14 mouse cellular contexts compared by ENCODE assay signal in genomic region chr12:113149341-113149740, GRCm38 (mm10). TPM values are rescaled to one million over a fixed set of nuclear protein-coding genes. Genes with fewer than 3 reads are reported as not detected.
DNase-seq lines count a peak whose midpoint lies in the region; ATAC-seq and TF ChIP-seq lines count a peak whose summit lies in the region.
"Had no signal": no experiment of that assay in that cellular context is flagged by ENCODE, and none has a peak within 500 bp of the region (broad histone marks: within the 10 kb centered on the region; RNA-seq: fewer than 3 reads in every experiment).

No protein-coding gene starts in this region.

- H3K36me3 ChIP-seq in forebrain, embryonic 14.5 days (ENCODE audit: control insufficient read depth, insufficient read depth, low read length), result peaks cover 15% of the 10 kb centered on the region
- H3K36me3 ChIP-seq in forebrain, embryonic 10.5 days (replicated peaks), result peaks cover 16% of the 10 kb centered on the region
- H3K36me3 ChIP-seq: stomach, embryonic 15.5 days had no signal

- TF ChIP-seq CTCF in brain, embryonic 14.5 days (IDR thresholded peaks at IDR 0.05; ENCODE audit: borderline replicate concordance, extremely low read depth, insufficient read depth, insufficient read length), result no peak

- no peak overlapping the region for H3K27ac ChIP-seq in forebrain, embryonic 14.5 days (ENCODE audit: low read depth, low read length)
- H3K27ac ChIP-seq in forebrain, embryonic 10.5 days, result no peak overlapping the region
- H3K27ac ChIP-seq: midbrain, embryonic 12.5 days; stomach, embryonic 15.5 days had no signal

- no peak for ATAC-seq in forebrain, embryonic 14.5 days
- no peak for ATAC-seq in activated CD4-positive, CD25-positive, alpha-beta regulatory T cell, adult 4 months

- no peak for TF ChIP-seq POLR2A in brain, embryonic 14.5 days (IDR thresholded peaks at IDR 0.05; ENCODE audit: borderline replicate concordance, extremely low read depth, insufficient read depth, insufficient read length, poor library complexity, severe bottlenecking)

- no peak overlapping the region for H3K4me3 ChIP-seq in forebrain, embryonic 14.5 days (ENCODE audit: low read depth, low read length)
- H3K4me3 ChIP-seq in forebrain, embryonic 10.5 days, result no peak overlapping the region
- H3K4me3 ChIP-seq: erythroblast, embryonic 14.5 days; hindbrain, embryonic 10.5 days; midbrain, embryonic 12.5 days; stomach, embryonic 15.5 days had no signal

- H3K4me2 ChIP-seq in forebrain, embryonic 14.5 days (ENCODE audit: low read length), result no peak overlapping the region
- H3K4me2 ChIP-seq: lung, embryonic 14.5 days; midbrain, embryonic 12.5 days; stomach, embryonic 15.5 days had no signal

- peak; percentile 52 for DNase-seq in forebrain, embryonic 14.5 days (ENCODE audit: low spot score)
- DNase-seq in forebrain, embryonic 10.5 days (ENCODE audit: extremely low spot score, low spot score), result no peak
- peak; percentile 43 to 60 for DNase-seq in kidney, postnatal 36 days
- no peak for DNase-seq in kidney, adult 18-20 months
- DNase-seq in brain, embryonic 14.5 days (ENCODE audit: low read depth), result peak; percentile 61
- peak; percentile 76 for DNase-seq in lung, postnatal 36 days
- DNase-seq in right cerebral cortex, postnatal 36 days (ENCODE audit: low spot score in 2 of 2), result no peak
- DNase-seq: cerebellum, adult 8-10 months; lung, embryonic 14.5 days had no signal

- no peak overlapping the region for H3K9ac ChIP-seq in forebrain, embryonic 14.5 days (ENCODE audit: low read length)
- H3K9ac ChIP-seq: lung, embryonic 14.5 days; midbrain, embryonic 12.5 days; stomach, embryonic 15.5 days had no signal

- H3K27me3 ChIP-seq in forebrain, embryonic 14.5 days (replicated peaks; ENCODE audit: control insufficient read depth, insufficient read depth, low read length), result no peaks in the 10 kb centered on the region; the same call in 1 of the 2 replicates
- peaks cover 86% of the 10 kb centered on the region for H3K27me3 ChIP-seq in forebrain, embryonic 10.5 days (ENCODE audit: poor library complexity, severe bottlenecking)

- H3K9me3 ChIP-seq in forebrain, embryonic 14.5 days (replicated peaks; ENCODE audit: control insufficient read depth, low read length), result no peaks in the 10 kb centered on the region
- H3K9me3 ChIP-seq in forebrain, embryonic 10.5 days, result no peaks in the 10 kb centered on the region
- H3K9me3 ChIP-seq: hindbrain, embryonic 10.5 days; midbrain, embryonic 12.5 days; stomach, embryonic 15.5 days had no signal

- peaks cover 21% of the 10 kb centered on the region for H3K4me1 ChIP-seq in forebrain, embryonic 14.5 days (ENCODE audit: control insufficient read depth, insufficient read depth, low read length)
- peaks cover 56% of the 10 kb centered on the region for H3K4me1 ChIP-seq in forebrain, embryonic 10.5 days

- 45% methylated on average over 4 of the region's 4 CpGs for WGBS in forebrain, embryonic 14.5 days
- 76% methylated on average over 4 of the region's 4 CpGs for WGBS in forebrain, embryonic 10.5 days

RNA-seq across cellular contexts. Expression of gene Crip1, which starts 3.2 kb away (rescaled TPM):
- polyA plus RNA-seq in forebrain, embryonic 14.5 days (2014; fragmentation: Nextera tagmentation; extraction: Ambion mirVana), result 32.5 and 46.1 TPM in 2 replicates
- polyA plus RNA-seq in forebrain, embryonic 10.5 days (2016; fragmentation: Nextera tagmentation; extraction: Ambion mirVana), result 59.2 and 59.5 TPM in 2 replicates
- 53.9 and 64.2 TPM in 2 replicates for polyA plus RNA-seq in brain, embryonic 14.5 days (2012; rRNA removed)
- 1,000 to 10,000 TPM; 1,240 to 2,098 TPM for polyA plus RNA-seq in activated CD4-positive, CD25-positive, alpha-beta regulatory T cell, adult 4 months (2017; shearing (Covaris generic))

RNA-seq across cellular contexts. Expression of gene Tedc1, which starts 6.9 kb away (rescaled TPM):
- polyA plus RNA-seq in forebrain, embryonic 14.5 days (2014; fragmentation: Nextera tagmentation; extraction: Ambion mirVana), result 9.5 and 10.2 TPM in 2 replicates
- polyA plus RNA-seq in forebrain, embryonic 10.5 days (2016; fragmentation: Nextera tagmentation; extraction: Ambion mirVana), result 66.4 and 69.6 TPM in 2 replicates
- 12.9 and 18.0 TPM in 2 replicates for polyA plus RNA-seq in brain, embryonic 14.5 days (2012; rRNA removed)
- polyA plus RNA-seq in activated CD4-positive, CD25-positive, alpha-beta regulatory T cell, adult 4 months (2017; shearing (Covaris generic)), result 1 to 10 TPM; 3.5 to 5.0 TPM

RNA-seq across cellular contexts. Expression of gene Crip2, which starts 9.3 kb away (rescaled TPM):
- polyA plus RNA-seq in forebrain, embryonic 14.5 days (2014; fragmentation: Nextera tagmentation; extraction: Ambion mirVana), result 354 and 404 TPM in 2 replicates
- 172 and 182 TPM in 2 replicates for polyA plus RNA-seq in forebrain, embryonic 10.5 days (2016; fragmentation: Nextera tagmentation; extraction: Ambion mirVana)
- 303 and 373 TPM in 2 replicates for polyA plus RNA-seq in brain, embryonic 14.5 days (2012; rRNA removed)
- 1 to 10 TPM; 4.5 to 5.6 TPM for polyA plus RNA-seq in activated CD4-positive, CD25-positive, alpha-beta regulatory T cell, adult 4 months (2017; shearing (Covaris generic))

RNA-seq across cellular contexts. Expression of gene Tmem121, which starts 36.4 kb away (rescaled TPM):
- polyA plus RNA-seq in forebrain, embryonic 14.5 days (2014; fragmentation: Nextera tagmentation; extraction: Ambion mirVana), result 28.9 and 31.5 TPM in 2 replicates
- 18.7 and 20.3 TPM in 2 replicates for polyA plus RNA-seq in forebrain, embryonic 10.5 days (2016; fragmentation: Nextera tagmentation; extraction: Ambion mirVana)
- 66.9 and 78.8 TPM in 2 replicates for polyA plus RNA-seq in brain, embryonic 14.5 days (2012; rRNA removed)
- polyA plus RNA-seq in activated CD4-positive, CD25-positive, alpha-beta regulatory T cell, adult 4 months (2017; shearing (Covaris generic)), result not detected
- polyA plus RNA-seq: erythroblast, embryonic 14.5 days had no signal

RNA-seq across cellular contexts. Expression of gene Mta1, which starts 51.3 kb away (rescaled TPM):
- polyA plus RNA-seq in forebrain, embryonic 14.5 days (2014; fragmentation: Nextera tagmentation; extraction: Ambion mirVana), result 16.6 and 18.7 TPM in 2 replicates
- 21.2 and 22.7 TPM in 2 replicates for polyA plus RNA-seq in forebrain, embryonic 10.5 days (2016; fragmentation: Nextera tagmentation; extraction: Ambion mirVana)
- 124 and 134 TPM in 2 replicates for polyA plus RNA-seq in brain, embryonic 14.5 days (2012; rRNA removed)
- polyA plus RNA-seq in activated CD4-positive, CD25-positive, alpha-beta regulatory T cell, adult 4 months (2017; shearing (Covaris generic)), result 10 to 100 TPM; 12.9 to 16.0 TPM

Comparison
In these comparisons a context has a peak if more than half of its experiments do, and no peak if none do; other contexts are left out.
1. DNase-seq: peak in forebrain, embryonic 14.5 days (single experiment), kidney, postnatal 36 days (2 of 2), brain, embryonic 14.5 days (single experiment) and lung, postnatal 36 days (single experiment); none in forebrain, embryonic 10.5 days (single experiment), kidney, adult 18-20 months (single experiment) and right cerebral cortex, postnatal 36 days (0 of 2).
2. RNA of gene Crip1, which starts 3.2 kb away (polyA plus RNA-seq): 1,240 to 2,098 TPM in activated CD4-positive, CD25-positive, alpha-beta regulatory T cell, adult 4 months; 59.2 to 59.5 TPM in forebrain, embryonic 10.5 days, 53.9 to 64.2 TPM in brain, embryonic 14.5 days and 32.5 to 46.1 TPM in forebrain, embryonic 14.5 days; every median in the first group is over 10 times any median in the second.
3. RNA of gene Crip2, which starts 9.3 kb away (polyA plus RNA-seq): 354 to 404 TPM in forebrain, embryonic 14.5 days, 303 to 373 TPM in brain, embryonic 14.5 days and 172 to 182 TPM in forebrain, embryonic 10.5 days; 4.5 to 5.6 TPM in activated CD4-positive, CD25-positive, alpha-beta regulatory T cell, adult 4 months; every median in the first group is over 10 times any median in the second.